Mouse (Mus musculus) testis, postnatal 10 days (tissue): ENCODE results near the gene F5.
"Not testable (repeated sequence)": the region's sequence is repeated elsewhere in the genome, so short reads cannot be mapped to it uniquely, and the experiment has no call there.

Experiments
- DNase-seq: peaks from one replicate; pipeline ENCODE4 v3.0.0; 2021; ENCODE audit warnings: low spot score

Gene F5

DNA sequence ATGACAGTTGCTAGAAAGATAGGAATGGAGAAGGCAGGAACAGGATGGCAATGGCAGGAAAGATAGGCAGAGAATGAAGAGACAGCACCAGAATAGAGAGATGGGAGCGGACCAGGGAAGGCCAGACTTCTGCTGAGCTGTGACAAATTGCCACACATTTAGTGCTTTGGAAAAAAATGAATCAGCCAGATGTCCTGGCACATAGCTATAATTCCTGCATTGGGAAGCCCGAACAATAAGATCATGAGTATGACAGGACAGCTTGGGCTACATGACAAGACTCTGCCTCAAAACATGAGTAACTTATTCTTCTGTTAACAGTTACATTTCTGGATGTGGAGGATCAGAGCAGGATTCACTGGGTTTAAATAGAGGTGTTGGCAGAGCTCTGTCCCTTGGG, 8.1 kb downstream of the F5 start:
- no peak for DNase-seq

DNA sequence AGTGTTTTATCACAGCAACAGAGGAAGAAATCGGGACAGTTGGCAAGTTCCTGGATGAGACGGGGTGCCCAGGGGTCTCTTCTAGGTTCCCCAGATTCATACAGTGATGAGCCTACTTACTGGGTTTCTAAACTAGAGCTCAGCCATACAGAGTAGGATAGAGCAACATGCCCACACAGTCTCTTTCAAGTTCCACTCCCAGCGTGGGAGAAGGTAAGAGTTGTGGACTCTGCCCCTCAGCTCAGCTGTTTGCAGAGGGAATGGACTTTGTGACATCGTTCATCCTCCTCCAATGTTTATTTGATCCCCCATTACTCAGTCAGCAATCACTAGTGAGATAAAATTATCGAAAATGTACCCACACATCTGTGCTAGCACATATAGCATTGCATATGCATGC, 11.1 kb downstream of the F5 start:
- DNase-seq = no peak

DNA sequence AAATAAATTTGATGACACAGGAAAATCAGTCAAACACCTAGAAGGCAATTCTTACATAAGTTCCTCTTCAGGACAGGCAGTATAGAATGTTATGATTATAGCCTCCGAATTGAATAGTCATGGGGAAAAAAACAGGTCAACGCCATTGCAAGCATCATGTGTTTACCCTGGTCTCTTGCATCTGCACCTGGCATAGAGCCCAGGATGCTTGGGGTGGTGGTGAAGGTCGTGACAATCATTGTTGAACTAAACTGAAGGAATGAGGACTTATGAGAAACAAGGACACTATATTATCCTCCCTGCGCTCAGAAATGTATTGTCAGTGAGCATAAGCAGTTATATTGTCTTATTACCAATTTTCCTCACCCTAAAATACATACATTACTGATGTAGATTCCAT, 17.2 kb downstream of the F5 start:
- DNase-seq = no peak

DNA sequence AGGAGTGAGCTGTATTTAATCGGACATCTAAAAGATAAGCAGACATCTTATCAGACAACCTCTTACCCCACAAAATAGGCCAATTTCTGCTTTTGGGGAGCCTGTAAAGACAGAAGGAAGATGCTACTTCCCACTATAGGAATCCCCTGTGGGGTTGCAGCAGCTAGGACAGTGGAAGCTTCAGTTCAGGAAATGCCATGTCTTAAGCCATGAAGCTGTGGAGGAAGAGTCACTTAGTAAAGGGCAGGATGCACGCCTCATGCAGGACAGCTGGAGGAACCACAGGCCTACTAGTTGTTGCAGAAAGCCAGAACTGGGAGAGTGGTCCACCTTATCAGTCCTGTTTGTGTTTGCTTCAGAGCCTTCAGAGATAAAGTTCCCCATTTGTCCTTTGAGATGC, 18.8 kb downstream of the F5 start:
- no peak for DNase-seq

DNA sequence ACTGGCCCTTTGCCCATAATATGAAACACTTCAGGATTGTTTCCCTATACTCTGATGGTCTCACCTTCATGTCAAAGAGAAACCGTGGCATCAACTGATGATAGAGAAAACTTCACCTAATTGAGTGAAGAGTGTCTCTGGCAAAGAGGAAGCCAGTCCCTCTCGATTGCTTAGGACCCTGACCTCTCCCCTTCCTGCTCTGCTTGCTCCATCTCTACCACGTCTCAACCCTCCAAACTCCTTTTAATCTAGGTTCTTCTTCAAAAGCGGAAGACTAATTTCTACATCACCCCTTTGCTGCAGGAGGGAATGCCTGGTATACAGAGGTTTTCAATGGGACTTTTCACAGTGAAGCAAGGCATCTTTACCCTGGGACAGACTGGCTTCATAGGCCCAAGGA, 21.5 kb downstream of the F5 start:
- no peak for DNase-seq

DNA sequence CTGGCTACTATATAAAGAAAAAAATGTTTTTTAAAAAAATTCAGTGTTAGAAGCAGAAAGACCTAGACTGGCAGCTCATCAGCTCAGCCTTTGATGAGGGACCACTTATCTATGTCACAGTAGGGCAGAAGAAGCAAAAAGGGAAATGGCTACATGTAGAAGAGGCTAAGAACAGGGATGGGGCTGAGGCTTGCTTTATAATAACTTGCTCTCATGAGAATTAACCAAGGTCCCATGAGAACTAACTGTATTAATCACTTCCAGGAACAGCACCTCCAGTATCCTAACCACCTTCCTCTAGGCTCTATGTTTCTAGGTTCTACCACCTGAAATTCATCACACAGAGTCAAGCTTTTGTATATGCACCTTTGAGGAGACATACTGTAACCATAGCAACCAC, 25.2 kb downstream of the F5 start:
- DNase-seq = no peak

DNA sequence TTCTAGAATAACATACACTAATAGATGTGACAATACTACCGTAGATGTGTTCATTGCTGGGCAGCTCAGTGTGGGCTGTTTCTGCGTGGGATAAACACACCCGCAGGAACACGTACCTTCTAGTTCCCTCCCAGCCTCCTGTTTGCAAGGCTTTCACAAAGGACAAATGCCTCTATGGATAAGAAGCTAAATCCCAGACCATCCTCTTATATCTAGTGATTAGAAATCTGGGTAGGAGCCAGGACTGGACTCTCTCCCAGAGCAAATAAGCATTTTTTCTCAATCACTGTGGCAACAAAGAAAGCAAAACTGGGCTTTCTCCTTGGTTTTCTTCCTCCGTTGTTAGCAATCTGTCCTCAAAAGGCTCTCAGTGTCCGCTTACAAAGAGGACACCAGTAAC, 26.8 kb downstream of the F5 start:
- no peak for DNase-seq

DNA sequence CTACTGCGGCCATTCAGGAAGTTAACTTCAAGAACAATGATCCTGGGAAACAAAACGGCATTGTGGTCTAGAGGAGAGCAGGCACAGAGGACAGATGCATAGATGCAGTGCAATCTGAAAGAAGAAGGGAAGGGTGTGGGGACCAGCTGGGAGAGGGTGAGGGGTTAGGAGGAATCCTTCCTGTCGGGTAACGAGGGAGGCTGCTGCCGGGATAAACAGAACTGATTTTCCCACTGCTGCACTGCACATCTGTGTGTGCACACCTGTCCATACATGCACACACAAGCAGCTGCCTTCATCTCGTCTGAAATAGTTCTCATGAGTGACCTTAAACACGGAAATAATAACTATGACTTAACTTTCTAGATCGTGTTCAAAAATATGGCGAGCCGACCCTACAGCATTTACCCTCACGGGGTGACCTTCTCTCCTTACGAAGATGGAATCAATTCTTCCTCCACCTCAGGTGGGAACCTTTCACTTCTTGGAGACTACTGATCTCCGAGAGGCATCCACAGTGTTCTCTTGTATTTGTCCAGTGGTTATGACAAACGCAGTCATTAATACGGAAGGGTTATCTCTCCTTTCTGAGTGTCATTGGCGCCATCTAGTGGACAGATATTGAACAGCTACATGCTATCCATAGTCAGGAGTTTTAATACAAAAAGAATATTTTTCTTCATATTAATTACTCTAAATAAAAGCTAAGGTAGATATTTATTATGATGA, 32.7 kb downstream of the F5 start:
- DNase-seq = peak; percentile 85

DNA sequence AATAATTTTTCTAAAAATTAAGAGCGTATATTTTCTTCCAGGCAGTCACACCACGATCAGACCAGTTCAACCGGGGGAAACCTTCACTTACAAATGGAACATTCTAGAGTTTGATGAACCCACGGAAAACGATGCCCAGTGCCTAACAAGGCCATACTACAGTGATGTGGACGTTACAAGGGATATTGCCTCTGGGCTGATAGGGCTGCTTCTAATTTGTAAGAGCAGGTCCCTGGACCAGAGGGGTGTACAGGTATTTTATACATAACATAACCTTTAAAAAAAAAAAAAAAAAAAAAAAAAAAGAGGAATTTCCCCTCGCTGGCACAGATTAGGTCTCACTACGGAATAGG, 33.2 kb downstream of the F5 start:
- DNase-seq = no peak

GRCm38 (mm10) chr1:164185316-164185715, 33.7 kb downstream of the F5 start:
- no peak for DNase-seq

GRCm38 (mm10) chr1:164187002-164187560, 35.4 kb downstream of the F5 start:
- DNase-seq = no peak

DNA sequence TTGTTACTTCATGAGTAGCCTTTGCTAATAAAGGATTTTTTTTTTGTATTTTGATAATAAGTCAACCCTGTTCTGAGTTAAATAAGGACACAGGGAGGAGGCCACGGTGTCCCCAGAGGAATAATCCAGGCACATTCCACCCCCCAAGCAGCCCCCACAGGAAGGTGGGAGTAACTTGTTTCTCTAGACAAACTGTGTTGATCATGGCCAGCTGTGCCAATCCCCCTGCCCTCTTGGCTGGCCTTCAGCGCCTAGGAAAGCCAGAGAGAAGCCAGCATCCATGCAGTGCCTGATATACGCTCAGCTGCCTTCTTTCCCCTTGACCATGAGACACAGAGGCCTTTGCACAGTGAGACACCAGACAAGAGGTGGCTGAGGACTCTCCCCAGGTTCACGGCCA, 47.9 kb downstream of the F5 start:
- DNase-seq = peak; percentile 73

DNA sequence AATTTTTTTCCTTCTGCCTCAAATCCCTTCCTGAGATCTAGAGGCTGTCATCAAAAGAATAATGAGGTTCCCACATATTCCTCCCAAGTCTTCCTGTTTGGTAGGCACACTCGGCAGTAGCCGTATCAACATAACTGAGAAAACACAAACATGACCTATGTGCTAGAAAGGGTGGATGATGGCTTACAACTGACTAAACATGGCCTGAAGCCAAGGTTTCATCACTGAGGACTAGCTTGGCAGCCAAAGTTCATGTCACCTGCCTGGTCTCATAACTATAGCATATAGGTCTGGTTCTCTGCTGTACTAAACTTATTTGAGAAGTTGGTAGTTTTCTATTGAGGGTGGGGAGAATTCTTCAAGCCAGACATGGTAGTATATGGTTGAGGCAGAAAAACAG, 56.8 kb downstream of the F5 start:
- DNase-seq = no peak

GRCm38 (mm10) chr1:164210899-164211298, 59.3 kb downstream of the F5 start:
- no peak for DNase-seq

DNA sequence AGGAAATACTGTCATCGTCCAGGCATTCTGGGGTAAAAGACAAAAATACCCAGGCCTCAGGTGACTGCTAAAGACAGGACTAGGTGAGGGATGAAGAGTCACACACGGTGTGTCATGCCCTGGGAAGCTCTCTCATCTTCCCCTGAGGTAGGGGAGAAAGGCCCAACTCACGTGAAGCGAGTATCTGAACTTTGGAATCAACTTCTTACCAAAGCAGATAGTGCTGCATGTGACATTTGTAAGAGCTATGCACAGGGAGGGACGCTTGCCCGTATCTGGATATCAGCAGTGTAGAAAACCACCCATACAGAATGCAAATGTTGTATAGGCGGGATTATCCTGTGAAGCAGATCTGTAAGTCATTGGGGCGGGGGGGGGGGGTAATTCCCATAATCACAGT, 61.0 kb downstream of the F5 start:
- DNase-seq = no peak

GRCm38 (mm10) chr1:164214190-164214589, 62.6 kb downstream of the F5 start:
- no peak for DNase-seq

GRCm38 (mm10) chr1:164215097-164215496, 63.5 kb downstream of the F5 start:
- no peak for DNase-seq

DNA sequence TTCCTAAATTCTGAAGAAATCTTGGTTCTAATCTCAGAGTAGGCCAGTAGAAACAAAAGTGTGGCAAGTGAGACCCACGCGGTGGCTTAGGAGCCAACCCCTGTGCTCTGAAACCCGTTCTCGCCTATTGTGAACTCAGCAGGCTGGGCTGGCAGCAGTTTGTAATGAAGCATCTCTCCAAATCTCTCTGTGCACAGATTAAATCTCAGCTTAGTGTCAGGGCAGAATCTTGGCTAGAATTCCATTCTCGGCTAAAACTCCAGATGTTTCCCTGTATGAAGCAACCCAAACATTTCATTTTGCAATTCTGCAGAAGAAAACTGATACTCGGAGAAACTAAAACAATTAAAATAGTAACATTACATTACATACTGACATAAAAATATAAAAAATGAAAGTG, 63.9 kb downstream of the F5 start:
- DNase-seq = no peak

GRCm38 (mm10) chr1:164217791-164218685, 66.4 kb downstream of the F5 start:
- no peak for DNase-seq

DNA sequence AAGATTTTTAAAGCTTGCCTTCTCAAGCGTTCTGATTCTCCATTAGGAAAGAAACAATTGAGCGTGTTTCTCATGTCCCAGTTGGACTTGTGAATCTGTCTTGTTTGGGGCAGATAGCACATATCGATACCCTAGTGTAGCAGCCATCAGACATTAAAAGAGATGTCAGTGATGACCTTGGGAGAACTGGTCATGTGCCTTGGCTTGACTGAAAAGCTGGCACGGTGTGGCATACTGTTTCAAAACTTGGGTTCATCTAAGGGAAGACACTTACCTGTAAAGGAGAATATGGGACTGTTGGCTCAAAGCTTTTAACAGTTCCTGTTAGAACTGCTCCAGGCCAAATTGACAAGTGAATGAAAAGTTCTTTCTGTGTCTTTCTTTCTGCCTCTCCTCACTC, 68.6 kb downstream of the F5 start:
- DNase-seq = no peak

GRCm38 (mm10) chr1:164223089-164223488, 71.5 kb downstream of the F5 start:
- no peak for DNase-seq

DNA sequence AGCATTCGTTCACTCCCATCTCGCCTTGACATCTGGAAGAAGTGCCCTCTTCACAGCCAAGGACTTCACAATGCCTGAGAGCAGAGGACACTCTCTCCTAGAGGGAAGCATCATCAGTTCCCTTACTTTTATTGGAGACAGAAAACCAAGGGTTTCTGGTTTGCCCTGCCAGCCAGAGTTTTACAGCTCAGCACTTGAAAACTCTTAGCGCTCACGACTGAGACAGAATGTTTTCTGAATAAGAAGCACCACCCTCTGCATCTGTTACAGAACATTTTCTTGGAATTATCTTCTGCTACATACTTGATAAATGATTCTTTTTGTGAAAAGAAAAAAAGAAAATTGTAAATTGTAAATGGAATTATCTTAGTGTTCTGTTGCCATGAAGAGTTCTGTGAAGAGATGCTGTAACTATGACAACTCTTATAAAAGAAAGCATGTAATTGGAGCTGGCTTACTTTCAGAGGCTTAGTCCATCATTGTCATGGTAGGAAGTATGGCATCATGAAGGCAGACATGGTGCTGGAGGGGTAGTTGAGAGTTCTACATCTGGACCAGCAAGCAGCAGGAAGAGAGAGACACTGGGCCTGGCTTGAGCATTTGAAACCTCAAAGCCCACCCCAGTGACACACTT, 80.4 kb downstream of the F5 start:
- not testable (repeated sequence) for DNase-seq

GRCm38 (mm10) chr1:164233447-164233846, 81.8 kb downstream of the F5 start:
- no peak for DNase-seq
